Mouse (Mus musculus) layer of hippocampus, adult 9-11 months (tissue): ENCODE measurements at regions not wholly inside any gene's neighbourhood (a gene's known extent, or its start where the extent isn't known, plus 50 kb on each side); places are given as distances from the start of the nearest gene placed in this dataset.

Experiments used
- DNase-seq: peaks from one replicate; pipeline ENCODE4 v3.0.0; 2022

DNA sequence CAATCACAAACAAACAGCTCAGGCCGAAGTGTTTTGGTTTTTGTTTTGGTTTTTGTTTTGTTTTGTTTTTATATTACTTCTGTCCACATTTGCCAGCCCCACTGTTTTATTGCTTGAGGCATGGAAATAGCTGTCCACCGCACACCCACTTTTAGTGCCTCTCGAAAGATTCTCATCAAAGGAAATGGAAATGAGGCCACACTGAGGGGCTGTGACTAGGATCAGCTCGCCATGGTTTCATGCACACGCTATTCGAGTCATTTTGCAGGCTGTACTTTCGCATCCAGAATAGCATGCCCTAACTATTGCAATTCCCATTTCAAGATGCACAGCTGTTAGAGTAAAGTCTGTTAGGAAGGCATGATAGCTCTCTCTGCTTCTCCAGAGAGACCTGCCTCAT lies 1543.4 kb upstream of the Tenm3 start:
- DNase-seq = no peak

GRCm38 (mm10) chr8:50383697-50384096 lies 1539.9 kb upstream of the Tenm3 start:
- no peak for DNase-seq

DNA sequence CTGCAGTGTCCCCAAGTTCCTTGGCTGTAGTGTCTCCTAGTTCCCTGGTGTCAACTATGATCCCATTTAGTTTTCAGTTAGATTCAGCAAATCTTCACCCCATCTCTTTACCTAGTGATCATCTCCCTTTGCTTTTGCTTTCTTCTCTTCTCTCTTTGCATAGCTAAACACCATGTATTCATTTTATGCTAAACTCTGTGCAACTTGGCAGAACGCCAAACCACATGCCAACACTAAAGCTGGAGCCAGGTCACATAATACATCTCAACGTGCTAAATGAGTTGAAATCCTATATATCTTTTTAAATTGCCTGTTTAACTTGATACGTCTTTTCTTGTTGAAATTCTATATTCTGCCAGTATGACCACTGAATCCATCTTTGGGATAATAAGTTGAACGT lies 1536.0 kb upstream of the Tenm3 start:
- no peak for DNase-seq

DNA sequence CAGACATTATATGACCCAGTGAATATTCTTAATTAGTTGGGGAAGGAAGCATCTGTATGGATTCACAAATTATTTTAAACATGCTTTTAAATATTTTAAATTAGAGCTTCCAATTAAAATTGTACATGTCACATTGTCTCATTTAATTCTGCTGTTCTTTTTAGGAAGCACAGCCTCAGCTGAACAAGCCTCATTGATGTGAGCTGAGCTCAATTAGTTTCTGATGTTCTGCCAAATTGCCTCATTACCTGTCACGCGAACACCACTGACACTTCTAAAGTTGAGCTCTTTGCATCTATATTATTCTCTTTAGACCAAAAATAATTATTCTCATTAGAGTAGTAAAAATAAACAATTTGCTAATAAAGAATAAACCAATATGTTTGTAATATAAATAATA lies 1530.0 kb upstream of the Tenm3 start:
- no peak for DNase-seq

- no peak for DNase-seq
Observed at GRCm38 (mm10) chr8:50326485-50326884, 1482.7 kb upstream of the Tenm3 start.

- DNase-seq = no peak
Observed at GRCm38 (mm10) chr8:50321356-50321963, 1477.7 kb upstream of the Tenm3 start.

DNA sequence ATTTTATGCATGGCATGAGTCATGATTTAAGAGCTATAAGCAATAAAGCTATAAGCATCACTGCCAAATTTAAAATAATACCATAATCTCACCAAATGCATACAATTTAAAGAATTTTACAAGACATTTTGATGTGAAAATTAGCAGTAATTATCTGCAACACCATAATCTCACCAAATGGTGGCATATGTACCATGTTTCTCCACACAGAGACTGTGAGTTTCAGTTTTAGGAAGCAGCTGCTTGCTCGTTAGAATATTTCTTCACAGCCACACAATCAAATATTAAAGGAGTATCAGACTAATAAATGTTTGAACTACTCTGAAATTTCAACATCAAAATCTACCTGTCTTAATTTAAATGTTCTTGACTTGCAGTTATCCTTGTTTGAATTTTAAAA lies 1472.9 kb upstream of the Tenm3 start:
- DNase-seq = no peak

GRCm38 (mm10) chr8:50310308-50310707 lies 1466.6 kb upstream of the Tenm3 start:
- DNase-seq = no peak

GRCm38 (mm10) chr8:50300316-50300715 lies 1456.6 kb upstream of the Tenm3 start:
- DNase-seq = no peak

DNA sequence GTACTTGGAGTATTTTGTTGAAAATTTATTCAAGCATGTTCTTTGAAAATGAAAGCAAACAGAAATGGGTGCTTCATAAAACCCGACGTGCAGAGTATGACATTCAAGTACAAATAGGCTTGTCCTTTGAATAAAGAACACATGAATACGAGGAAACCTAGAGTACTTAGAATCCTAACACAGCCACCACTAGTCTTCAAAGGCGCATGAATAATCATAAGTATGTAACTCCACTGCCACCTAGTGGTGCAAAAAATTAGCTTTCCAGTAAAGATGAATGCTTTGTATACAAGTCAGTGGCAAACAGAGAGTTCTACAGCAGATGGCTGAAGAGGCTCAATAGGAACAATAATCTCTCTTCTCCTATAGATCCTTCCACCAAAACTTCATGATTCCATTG lies 1449.8 kb upstream of the Tenm3 start:
- peak; percentile 87 for DNase-seq

GRCm38 (mm10) chr8:50292158-50292557 lies 1448.4 kb upstream of the Tenm3 start:
- DNase-seq = no peak

DNA sequence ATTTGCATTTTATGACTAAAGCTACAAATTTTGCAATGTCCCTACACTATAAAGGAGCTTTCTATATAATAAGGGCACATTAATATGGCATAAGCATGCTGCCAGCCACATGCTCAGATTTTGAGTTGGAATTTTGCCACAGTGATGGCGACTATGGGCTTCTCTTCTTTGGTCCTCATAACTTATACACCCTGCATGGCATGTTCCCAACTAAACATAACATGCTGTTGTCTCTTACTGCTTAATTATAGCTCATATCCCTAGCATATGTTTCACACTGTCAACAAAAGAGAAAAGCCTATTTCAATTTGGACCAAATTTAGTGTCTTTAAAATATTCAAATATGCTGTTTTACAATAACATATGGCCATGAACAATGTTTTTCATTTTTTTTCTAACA lies 1432.6 kb upstream of the Tenm3 start:
- peak; percentile 34 for DNase-seq

- no peak for DNase-seq
Observed at GRCm38 (mm10) chr8:50264757-50265156, 1421.0 kb upstream of the Tenm3 start.
